Mouse (Mus musculus): ENCODE results near the gene Cnppd1.

DNA sequence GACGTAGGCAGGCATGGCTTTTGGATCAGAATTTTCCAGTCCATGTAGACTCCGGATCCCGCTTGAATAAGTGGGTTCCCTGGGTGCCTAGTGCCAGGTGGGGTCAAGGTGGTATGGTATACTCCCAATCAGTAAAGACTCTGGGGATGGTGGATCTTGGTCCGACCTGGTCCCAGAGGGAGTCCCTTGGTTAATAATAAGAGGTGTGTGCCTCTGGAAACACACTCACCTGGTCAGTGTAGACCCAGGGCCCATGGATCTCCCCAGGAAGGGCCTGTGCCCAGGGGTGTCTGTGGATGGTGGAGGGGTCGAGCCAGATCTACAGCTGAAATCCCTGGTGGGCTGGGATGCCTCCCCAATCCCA lies 48.7 kb upstream of the Cnppd1 start:
- TF ChIP-seq CTCF (IDR thresholded peaks at IDR 0.05) (no peak), EP300 (IDR thresholded peaks at IDR 0.05) (no peak)

All from lung, postnatal 0 days (tissue).